Mouse (Mus musculus): ENCODE results near the gene Wnt6. TPM values are rescaled to one million over a fixed set of nuclear protein-coding genes. Genes with fewer than 3 reads are reported as not detected.

Wnt6 gene
- total RNA-seq, 2 experiments from 2014 or later, result 0.49 to 1.7 TPM

Other genes starting within 250 kb of the Wnt6 start
- 10 to 100 TPM; 72.7 to 76.3 TPM for gene Plcd4, start 229.0 kb upstream of the Wnt6 start, total RNA-seq (2021)
- gene Usp37, start 227.6 kb upstream of the Wnt6 start, total RNA-seq (2021), result 10 to 100 TPM in 1 of 2 experiments, 1 to 10 TPM in 1; 6.6 to 10.6 TPM
- gene Zfp142, start 183.6 kb upstream of the Wnt6 start, total RNA-seq (2021), result 1 to 10 TPM; 7.7 to 8.5 TPM
- gene Bcs1l, start 183.6 kb upstream of the Wnt6 start, total RNA-seq (2021), result 10 to 100 TPM; 13.1 to 16.8 TPM
- gene Rnf25, start 170.5 kb upstream of the Wnt6 start, total RNA-seq (2021), result 10 to 100 TPM; 14.6 to 16.1 TPM
- 1 to 10 TPM; 1.0 to 1.8 TPM for gene Stk36, start 170.4 kb upstream of the Wnt6 start, total RNA-seq (2021)
- gene Ttll4, start 110.1 kb upstream of the Wnt6 start, total RNA-seq (2021), result 10 to 100 TPM in 1 of 2 experiments, 1 to 10 TPM in 1; 9.1 to 10.5 TPM
- 10 to 100 TPM in 1 of 2 experiments, 1 to 10 TPM in 1; 9.9 to 22.2 TPM for gene Cyp27a1, start 58.3 kb upstream of the Wnt6 start, total RNA-seq (2021)
- 100 to 1,000 TPM in 1 of 2 experiments, 10 to 100 TPM in 1; 76.2 to 109 TPM for gene Prkag3, start 22.7 kb upstream of the Wnt6 start, total RNA-seq (2021)
- gene Wnt10a, start 19.6 kb downstream of the Wnt6 start, total RNA-seq (2021), result under 1 TPM in 1 of 2 experiments, not detected in 1; 0.10 TPM
- under 1 TPM in 1 of 2 experiments, not detected in 1; 0.06 TPM for gene Cdk5r2, start 83.0 kb downstream of the Wnt6 start, total RNA-seq (2021)
- not detected for gene Fev, start 113.5 kb downstream of the Wnt6 start, total RNA-seq (2021)
- gene Cryba2, start 121.3 kb downstream of the Wnt6 start, total RNA-seq (2021), result not detected
- gene Cfap65, start 163.7 kb downstream of the Wnt6 start, total RNA-seq (2021), result not detected
- under 1 TPM; 0.10 to 0.20 TPM for gene Ihh, start 179.8 kb downstream of the Wnt6 start, total RNA-seq (2021)